Mouse (Mus musculus) gastrocnemius, postnatal 25 days (tissue): Measurements from ENCODE around the gene Nat8f2. TPM values are rescaled to one million over a fixed set of nuclear protein-coding genes. Genes with fewer than 3 reads are reported as not detected.
"Not testable (repeated sequence)": the region's sequence is repeated elsewhere in the genome, so short reads cannot be mapped to it uniquely, and the experiment has no call there.

ENCODE experiments used
- DNase-seq: peaks from one replicate; pipeline ENCODE4 v3.0.0; 2022
- long read RNA-seq, 2 experiments: library from polyadenylated mRNA; stranded (forward); transcript quantifications; one replicate each; pipeline ENCODE4 v2.0.0; 2021
- total RNA-seq, 2 experiments: library from RNA; stranded (reverse); gene quantifications; 1 replicate in 1 of 2; 2 replicates in 1 of 2; pipeline ENCODE4 v1.2.3; 2021

Gene Nat8f2
- total RNA-seq: under 1 TPM in 1 of 2 experiments, not detected in 1; 0.08 TPM
- long read RNA-seq, experiment 1: 0 reads
- long read RNA-seq, experiment 2: 0 reads

- DNase-seq: not testable (repeated sequence)
Measured at GRCm38 (mm10) chr6:85869006-85869405, at the start of gene Nat8f2. Nat8f2 (minus strand) TSS chr6:85869158.

- DNase-seq: not testable (repeated sequence)
Measured at GRCm38 (mm10) chr6:85918341-85918740, 49.4 kb upstream of the Nat8f2 start.

GRCm38 (mm10) chr6:85916596-85916995, 47.6 kb upstream of the Nat8f2 start:
- no peak for DNase-seq

GRCm38 (mm10) chr6:85915539-85916513, 46.9 kb upstream of the Nat8f2 start, which contains the start of gene Nat8f1:
Nat8f1 (minus strand) TSS chr6:85915687.
- DNase-seq: peak; percentile 87

GRCm38 (mm10) chr6:85915141-85915538, 46.2 kb upstream of the Nat8f2 start:
- DNase-seq: no peak

- no peak for DNase-seq
Measured at GRCm38 (mm10) chr6:85911587-85911986, 42.6 kb upstream of the Nat8f2 start, which contains the start of gene Tprkb. Tprkb (plus strand) TSS chr6:85911865.

- DNase-seq: no peak
Measured at GRCm38 (mm10) chr6:85909704-85910103, 40.7 kb upstream of the Nat8f2 start.

GRCm38 (mm10) chr6:85908341-85908740, 39.4 kb upstream of the Nat8f2 start:
- no peak for DNase-seq

- peak; percentile 48 for DNase-seq
Measured at GRCm38 (mm10) chr6:85906911-85907351, 38.0 kb upstream of the Nat8f2 start.

- peak; percentile 61 for DNase-seq
Measured at GRCm38 (mm10) chr6:85904642-85905061, 35.7 kb upstream of the Nat8f2 start, which contains the start of gene Nat8f4. Nat8f4 (minus strand) TSS chr6:85904884.

- DNase-seq: no peak
Measured at GRCm38 (mm10) chr6:85902303-85902702, 33.3 kb upstream of the Nat8f2 start.

GRCm38 (mm10) chr6:85898596-85899475, 29.9 kb upstream of the Nat8f2 start:
- DNase-seq: not testable (repeated sequence)

GRCm38 (mm10) chr6:85895061-85895648, 26.2 kb upstream of the Nat8f2 start:
- DNase-seq: not testable (repeated sequence)

- DNase-seq: no peak
Measured at GRCm38 (mm10) chr6:85888961-85889360, 20.0 kb upstream of the Nat8f2 start.

GRCm38 (mm10) chr6:85884311-85884710, 15.4 kb upstream of the Nat8f2 start:
- no peak for DNase-seq

GRCm38 (mm10) chr6:85883246-85883645, 14.3 kb upstream of the Nat8f2 start:
- not testable (repeated sequence) for DNase-seq

- no peak for DNase-seq
Measured at GRCm38 (mm10) chr6:85867726-85868690, 950 bp downstream of the Nat8f2 start.

- not testable (repeated sequence) for DNase-seq
Measured at GRCm38 (mm10) chr6:85866995-85867394, 2.0 kb downstream of the Nat8f2 start.

- peak; percentile 57 for DNase-seq
Measured at GRCm38 (mm10) chr6:85866166-85866565, 2.8 kb downstream of the Nat8f2 start.

GRCm38 (mm10) chr6:85864900-85865639, 3.9 kb downstream of the Nat8f2 start:
- DNase-seq: peak; percentile 18
